Mouse (Mus musculus) MEL (cell line): ENCODE results near the gene Kat6b.

ENCODE experiments used
- CHD2 ChIP-seq: IDR thresholded peaks from 2 replicates; pipeline ENCODE4 v1.6.1; 2011; ENCODE audit warnings: low read length, improper control_type of control experiment
- CTCF ChIP-seq, 3 experiments: IDR thresholded peaks in 2 of 3; conservative IDR thresholded peaks in 1 of 3; 2 replicates each; pipeline ENCODE4 v1.5.1; 2011 to 2012; ENCODE audit warnings: low read length in 3 of 3, low read depth in 2 of 3, mild to moderate bottlenecking in 2 of 3, improper control_type of control experiment in 1 of 3, inconsistent platforms in 1 of 3, mixed read lengths in 1 of 3, moderate library complexity in 1 of 3; ENCODE audit not compliant: control insufficient read depth in 1 of 3, insufficient read depth in 1 of 3, poor library complexity in 1 of 3, severe bottlenecking in 1 of 3
- GABPA ChIP-seq: IDR thresholded peaks from 2 replicates; pipeline ENCODE4 v1.6.1; 2012; ENCODE audit warnings: low read depth, mild to moderate bottlenecking, inconsistent platforms, low read length, improper control_type of control experiment, moderate library complexity
- MAFK ChIP-seq: IDR thresholded peaks from 2 replicates; pipeline ENCODE4 v1.6.1; 2011; ENCODE audit warnings: low read depth, mild to moderate bottlenecking, low read length, improper control_type of control experiment, borderline replicate concordance
- MAZ ChIP-seq: IDR thresholded peaks from 2 replicates; pipeline ENCODE4 v1.6.1; 2012; ENCODE audit warnings: low read depth, mild to moderate bottlenecking, inconsistent platforms, low read length, improper control_type of control experiment
- MYC ChIP-seq: IDR thresholded peaks from 2 replicates; pipeline ENCODE4 v1.6.1; 2011; ENCODE audit warnings: low read depth, mild to moderate bottlenecking, low read length, improper control_type of control experiment, moderate library complexity
- POLR2A ChIP-seq, 2 experiments: IDR thresholded peaks; 2 replicates each; pipeline ENCODE4 v1.6.1; 2011 to 2012; ENCODE audit warnings: low read length in 2 of 2, mild to moderate bottlenecking in 2 of 2, control low read depth in 1 of 2, improper control_type of control experiment in 1 of 2, low read depth in 1 of 2, moderate library complexity in 1 of 2; ENCODE audit not compliant: control insufficient read depth in 1 of 2, insufficient read depth in 1 of 2, poor library complexity in 1 of 2
- SMC3 ChIP-seq: IDR thresholded peaks from 2 replicates; pipeline ENCODE4 v1.6.1; 2011; ENCODE audit warnings: low read depth, low read length, improper control_type of control experiment
- UBTF ChIP-seq: IDR thresholded peaks from 2 replicates; pipeline ENCODE4 v1.6.1; 2012; ENCODE audit warnings: low read depth, mild to moderate bottlenecking, inconsistent platforms, low read length, improper control_type of control experiment, moderate library complexity, borderline replicate concordance; ENCODE audit not compliant: insufficient read depth
- USF2 ChIP-seq, 2 experiments: IDR thresholded peaks; 2 replicates each; pipeline ENCODE4 v1.6.1; 2011 to 2012; ENCODE audit warnings: improper control_type of control experiment in 2 of 2, low read length in 2 of 2, borderline replicate concordance in 1 of 2, inconsistent platforms in 1 of 2, low read depth in 1 of 2, mild to moderate bottlenecking in 1 of 2; ENCODE audit not compliant: insufficient read depth in 1 of 2
- ZC3H11A ChIP-seq: IDR thresholded peaks from 2 replicates; pipeline ENCODE4 v1.6.1; 2012; ENCODE audit warnings: low read depth, mild to moderate bottlenecking, inconsistent platforms, low read length, improper control_type of control experiment

GRCm38 (mm10) chr14:21640806-21641435 lies 159.7 kb downstream of the Kat6b start:
- no peak for TF ChIP-seq SMC3
- no peak for TF ChIP-seq MAFK
- TF ChIP-seq POLR2A (IDR thresholded peaks at IDR 0.05; ENCODE audit: control insufficient read depth in 1 of 2, insufficient read depth in 1 of 2, low read depth in 1 of 2, low read length in 2 of 2, poor library complexity in 1 of 2): no peak
- no peak for TF ChIP-seq MAZ
- TF ChIP-seq CTCF (IDR thresholded peaks at IDR 0.05 in 2 of 3, conservative IDR thresholded peaks at IDR 0.05 in 1 of 3; ENCODE audit: control insufficient read depth in 1 of 3, insufficient read depth in 1 of 3, low read depth in 2 of 3, low read length in 3 of 3, poor library complexity in 1 of 3, severe bottlenecking in 1 of 3): no peak
- TF ChIP-seq CHD2: no peak
- no peak for TF ChIP-seq ZC3H11A
- no peak for TF ChIP-seq UBTF
- no peak for TF ChIP-seq MYC
- no peak for TF ChIP-seq USF2 (IDR thresholded peaks at IDR 0.05; ENCODE audit: borderline replicate concordance in 1 of 2, insufficient read depth in 1 of 2, low read depth in 1 of 2, low read length in 2 of 2)
- TF ChIP-seq GABPA: no peak
